Mouse (Mus musculus): Measurements from ENCODE around the gene Pi16. TPM values are rescaled to one million over a fixed set of nuclear protein-coding genes. Genes with fewer than 3 reads are reported as not detected.

Gene Pi16
- polyA plus RNA-seq, 1 experiment = 7.1 TPM

GRCm38 (mm10) chr17:29319881-29320639 is 2.6 kb downstream of the Pi16 start:
- no peak overlapping the region for H3ac ChIP-seq (ENCODE audit: control insufficient read depth, insufficient read length)

GRCm38 (mm10) chr17:29321765-29322602 is 4.5 kb downstream of the Pi16 start:
- Histone ChIP-seq H3ac (ENCODE audit: control insufficient read depth, insufficient read length) (no peak overlapping the region), H3K4me2 (ENCODE audit: low read depth) (no peak overlapping the region), H3K27me3 (ENCODE audit: control insufficient read depth, insufficient read depth, insufficient read length) (no peaks in the 10 kb centered on the region), H3K79me2 (ENCODE audit: control insufficient read depth, insufficient read depth) (no peaks in the 10 kb centered on the region), H3K4me3 (no peak overlapping the region), H3K36me3 (ENCODE audit: control insufficient read depth, insufficient read depth) (no peaks in the 10 kb centered on the region)
- TF ChIP-seq MAX (IDR thresholded peaks at IDR 0.05; ENCODE audit: low read depth) (no peak), CEBPB (IDR thresholded peaks at IDR 0.05; ENCODE audit: insufficient read depth, poor library complexity, severe bottlenecking) (no peak), TCF3 (IDR thresholded peaks at IDR 0.05; ENCODE audit: insufficient read length, low read depth) (no peak), REST (IDR thresholded peaks at IDR 0.05; ENCODE audit: insufficient read depth, insufficient read length) (no peak), MYOG (IDR thresholded peaks at IDR 0.05; ENCODE audit: control insufficient read depth in 1 of 3, insufficient read depth in 1 of 3, insufficient read length in 2 of 3, low read depth in 2 of 3) (no peak), TCF12 (IDR thresholded peaks at IDR 0.05; ENCODE audit: insufficient read depth, poor library complexity, severe bottlenecking) (no peak), POLR2A (IDR thresholded peaks at IDR 0.05; ENCODE audit: insufficient read length, low read depth) (no peak), USF1 (IDR thresholded peaks at IDR 0.05; ENCODE audit: low read depth) (no peak), SRF (IDR thresholded peaks at IDR 0.05; ENCODE audit: control insufficient read depth, insufficient read length, low read depth) (no peak), MYOD1 (IDR thresholded peaks at IDR 0.05; ENCODE audit: control insufficient read depth in 1 of 3, insufficient read length in 2 of 3, low read depth in 2 of 3) (no peak), E2F4 (IDR thresholded peaks at IDR 0.05; ENCODE audit: insufficient read depth) (no peak), POLR2AphosphoS2 (IDR thresholded peaks at IDR 0.05; ENCODE audit: insufficient read length, low read depth) (no peak)

More at GRCm38 (mm10) chr17:29319881-29320639, 2.6 kb downstream of the Pi16 start:
- no peaks in the 10 kb centered on the region for H3K27me3 ChIP-seq (ENCODE audit: control insufficient read depth, insufficient read depth, insufficient read length)
- no peak overlapping the region for H3K4me3 ChIP-seq
- no peaks in the 10 kb centered on the region for H3K36me3 ChIP-seq (ENCODE audit: control insufficient read depth, insufficient read depth)
- H3K79me2 ChIP-seq (ENCODE audit: control insufficient read depth, insufficient read depth) = no peaks in the 10 kb centered on the region
- TF ChIP-seq CEBPB (IDR thresholded peaks at IDR 0.05; ENCODE audit: insufficient read depth, poor library complexity, severe bottlenecking) = no peak
- TF ChIP-seq TCF12 (IDR thresholded peaks at IDR 0.05; ENCODE audit: insufficient read depth, poor library complexity, severe bottlenecking) = no peak
- TF ChIP-seq TCF3 (IDR thresholded peaks at IDR 0.05; ENCODE audit: insufficient read length, low read depth) = no peak
- TF ChIP-seq USF1 (IDR thresholded peaks at IDR 0.05; ENCODE audit: low read depth) = no peak
- TF ChIP-seq REST (IDR thresholded peaks at IDR 0.05; ENCODE audit: insufficient read depth, insufficient read length) = no peak
- no peak for TF ChIP-seq MAX (IDR thresholded peaks at IDR 0.05; ENCODE audit: low read depth)
- no peak for TF ChIP-seq POLR2AphosphoS2 (IDR thresholded peaks at IDR 0.05; ENCODE audit: insufficient read length, low read depth)
- TF ChIP-seq E2F4 (IDR thresholded peaks at IDR 0.05; ENCODE audit: insufficient read depth) = no peak
- TF ChIP-seq POLR2A (IDR thresholded peaks at IDR 0.05; ENCODE audit: insufficient read length, low read depth) = no peak
- TF ChIP-seq MYOG (IDR thresholded peaks at IDR 0.05; ENCODE audit: control insufficient read depth in 1 of 3, insufficient read depth in 1 of 3, insufficient read length in 2 of 3, low read depth in 2 of 3) = no peak
- no peak for TF ChIP-seq MYOD1 (IDR thresholded peaks at IDR 0.05; ENCODE audit: control insufficient read depth in 1 of 3, insufficient read length in 2 of 3, low read depth in 2 of 3)
- no peak for TF ChIP-seq SRF (IDR thresholded peaks at IDR 0.05; ENCODE audit: control insufficient read depth, insufficient read length, low read depth)
- H3K4me2 ChIP-seq (ENCODE audit: low read depth) = no peak overlapping the region

- no peak for TF ChIP-seq MAX (IDR thresholded peaks at IDR 0.05; ENCODE audit: low read depth)
- no peak for TF ChIP-seq REST (IDR thresholded peaks at IDR 0.05; ENCODE audit: insufficient read depth, insufficient read length)
- no peak for TF ChIP-seq USF1 (IDR thresholded peaks at IDR 0.05; ENCODE audit: low read depth)
- no peak for TF ChIP-seq POLR2AphosphoS2 (IDR thresholded peaks at IDR 0.05; ENCODE audit: insufficient read length, low read depth)
- no peak for TF ChIP-seq POLR2A (IDR thresholded peaks at IDR 0.05; ENCODE audit: insufficient read length, low read depth)
- TF ChIP-seq TCF3 (IDR thresholded peaks at IDR 0.05; ENCODE audit: insufficient read length, low read depth) = no peak
- TF ChIP-seq MYOD1 (IDR thresholded peaks at IDR 0.05; ENCODE audit: control insufficient read depth in 1 of 3, insufficient read length in 2 of 3, low read depth in 2 of 3) = no peak
- TF ChIP-seq E2F4 (IDR thresholded peaks at IDR 0.05; ENCODE audit: insufficient read depth) = no peak
- TF ChIP-seq TCF12 (IDR thresholded peaks at IDR 0.05; ENCODE audit: insufficient read depth, poor library complexity, severe bottlenecking) = no peak
- no peak for TF ChIP-seq MYOG (IDR thresholded peaks at IDR 0.05; ENCODE audit: control insufficient read depth in 1 of 3, insufficient read depth in 1 of 3, insufficient read length in 2 of 3, low read depth in 2 of 3)
- TF ChIP-seq CEBPB (IDR thresholded peaks at IDR 0.05; ENCODE audit: insufficient read depth, poor library complexity, severe bottlenecking) = no peak
- no peak for TF ChIP-seq SRF (IDR thresholded peaks at IDR 0.05; ENCODE audit: control insufficient read depth, insufficient read length, low read depth)
- Histone ChIP-seq H3K79me2 (ENCODE audit: control insufficient read depth, insufficient read depth) (no peaks in the 10 kb centered on the region), H3ac (ENCODE audit: control insufficient read depth, insufficient read length) (no peak overlapping the region), H3K4me3 (no peak overlapping the region), H3K36me3 (ENCODE audit: control insufficient read depth, insufficient read depth) (no peaks in the 10 kb centered on the region), H3K27me3 (ENCODE audit: control insufficient read depth, insufficient read depth, insufficient read length) (no peaks in the 10 kb centered on the region), H3K4me2 (ENCODE audit: low read depth) (no peak overlapping the region)
Measured at GRCm38 (mm10) chr17:29322603-29322962, 5.1 kb downstream of the Pi16 start.

DNA sequence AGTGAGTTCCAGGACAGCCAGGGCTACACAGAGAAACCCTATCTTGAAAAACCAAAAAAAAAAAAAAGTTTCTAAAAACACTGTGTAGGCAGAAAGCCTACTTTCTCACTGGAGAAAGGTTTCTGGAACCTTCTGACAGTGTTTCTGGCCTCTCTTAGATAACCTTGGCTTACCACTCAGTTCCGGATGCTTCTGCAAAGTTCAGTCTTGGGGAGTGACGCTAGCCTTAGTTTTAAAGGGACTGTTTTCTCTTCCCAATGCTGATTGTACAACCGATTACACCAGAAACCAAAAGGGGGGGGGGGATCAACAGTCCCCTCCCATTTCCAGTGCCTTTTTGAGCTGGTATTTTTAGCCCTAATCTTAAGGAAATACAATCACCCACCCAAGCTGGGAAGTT is 6.1 kb downstream of the Pi16 start:
- no peak for TF ChIP-seq USF1 (IDR thresholded peaks at IDR 0.05; ENCODE audit: low read depth)
- TF ChIP-seq MAX (IDR thresholded peaks at IDR 0.05; ENCODE audit: low read depth) = no peak
- no peak for TF ChIP-seq POLR2AphosphoS2 (IDR thresholded peaks at IDR 0.05; ENCODE audit: insufficient read length, low read depth)
- TF ChIP-seq E2F4 (IDR thresholded peaks at IDR 0.05; ENCODE audit: insufficient read depth) = no peak
- TF ChIP-seq MYOD1 (IDR thresholded peaks at IDR 0.05; ENCODE audit: control insufficient read depth in 1 of 3, insufficient read length in 2 of 3, low read depth in 2 of 3) = no peak
- TF ChIP-seq TCF12 (IDR thresholded peaks at IDR 0.05; ENCODE audit: insufficient read depth, poor library complexity, severe bottlenecking) = no peak
- no peak for TF ChIP-seq CEBPB (IDR thresholded peaks at IDR 0.05; ENCODE audit: insufficient read depth, poor library complexity, severe bottlenecking)
- no peak for TF ChIP-seq TCF3 (IDR thresholded peaks at IDR 0.05; ENCODE audit: insufficient read length, low read depth)
- TF ChIP-seq SRF (IDR thresholded peaks at IDR 0.05; ENCODE audit: control insufficient read depth, insufficient read length, low read depth) = no peak
- TF ChIP-seq POLR2A (IDR thresholded peaks at IDR 0.05; ENCODE audit: insufficient read length, low read depth) = no peak
- TF ChIP-seq REST (IDR thresholded peaks at IDR 0.05; ENCODE audit: insufficient read depth, insufficient read length) = no peak
- no peak for TF ChIP-seq MYOG (IDR thresholded peaks at IDR 0.05; ENCODE audit: control insufficient read depth in 1 of 3, insufficient read depth in 1 of 3, insufficient read length in 2 of 3, low read depth in 2 of 3)
- no peak overlapping the region for H3K4me2 ChIP-seq (ENCODE audit: low read depth)
- no peaks in the 10 kb centered on the region for H3K79me2 ChIP-seq (ENCODE audit: control insufficient read depth, insufficient read depth)
- H3K36me3 ChIP-seq (ENCODE audit: control insufficient read depth, insufficient read depth) = no peaks in the 10 kb centered on the region
- no peak overlapping the region for H3ac ChIP-seq (ENCODE audit: control insufficient read depth, insufficient read length)
- H3K27me3 ChIP-seq (ENCODE audit: control insufficient read depth, insufficient read depth, insufficient read length) = no peaks in the 10 kb centered on the region
- H3K4me3 ChIP-seq = no peak overlapping the region

Data from myocyte (in vitro differentiated cells).